Mouse (Mus musculus): ENCODE results near the gene Gpc5.

DNA sequence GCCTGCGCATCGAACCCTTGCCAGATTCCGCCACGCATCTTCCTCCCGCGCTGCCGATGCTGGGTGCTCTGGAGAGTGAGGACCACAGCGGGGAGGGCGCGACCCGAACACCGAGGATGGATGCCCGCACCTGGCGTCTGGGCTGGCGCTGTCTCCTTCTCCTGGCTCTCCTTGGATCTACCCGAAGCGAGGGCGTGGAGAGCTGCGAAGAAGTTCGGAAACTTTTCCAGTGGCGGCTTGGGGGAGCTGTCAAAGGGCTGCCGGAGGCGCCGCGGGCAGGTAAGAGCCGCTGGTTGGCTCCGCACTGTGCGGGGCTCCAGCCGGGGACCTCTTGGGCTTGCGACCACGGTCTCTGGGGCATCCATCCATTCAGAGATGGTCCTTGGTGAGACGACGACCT, 495 bp downstream of the Gpc5 start:
- TF ChIP-seq CTCF (IDR thresholded peaks at IDR 0.05; ENCODE audit: low read depth, low read length) (no peak), POLR2A (IDR thresholded peaks at IDR 0.05; ENCODE audit: extremely low read depth, insufficient read depth, low read length) (no peak)
